Mouse (Mus musculus) T-cell, adult 2 months (primary cell): ENCODE measurements around the gene Il22ra1.

Source experiments
- DNase-seq: peaks from one replicate; pipeline ENCODE4 v3.0.0; 2022; ENCODE audit warnings: low spot score

The Il22ra1 gene

GRCm38 (mm10) chr4:135771592-135771991 lies 43.6 kb downstream of the Il22ra1 start:
- DNase-seq = no peak

GRCm38 (mm10) chr4:135772671-135773070 lies 44.7 kb downstream of the Il22ra1 start:
- no peak for DNase-seq

GRCm38 (mm10) chr4:135774496-135774895 lies 46.5 kb downstream of the Il22ra1 start:
- DNase-seq = no peak

- DNase-seq = no peak
Measured at GRCm38 (mm10) chr4:135776850-135777249, 48.9 kb downstream of the Il22ra1 start.

GRCm38 (mm10) chr4:135779661-135780060 lies 51.7 kb downstream of the Il22ra1 start:
- DNase-seq = no peak

GRCm38 (mm10) chr4:135780255-135780654 lies 52.3 kb downstream of the Il22ra1 start:
- DNase-seq = no peak

GRCm38 (mm10) chr4:135781304-135781703 lies 53.3 kb downstream of the Il22ra1 start:
- DNase-seq = no peak

GRCm38 (mm10) chr4:135786581-135786980 lies 58.6 kb downstream of the Il22ra1 start:
- DNase-seq = no peak

- DNase-seq = no peak
Measured at GRCm38 (mm10) chr4:135787271-135787670, 59.3 kb downstream of the Il22ra1 start.

GRCm38 (mm10) chr4:135789135-135789534 lies 61.2 kb downstream of the Il22ra1 start:
- DNase-seq = no peak

- DNase-seq = no peak
Measured at GRCm38 (mm10) chr4:135792821-135793220, 64.8 kb downstream of the Il22ra1 start.

GRCm38 (mm10) chr4:135797931-135798330 lies 70.0 kb downstream of the Il22ra1 start:
- no peak for DNase-seq

- peak; percentile 71 for DNase-seq
Measured at GRCm38 (mm10) chr4:135801543-135801942, 73.6 kb downstream of the Il22ra1 start.
